Mouse (Mus musculus) lung, postnatal 36 days (tissue): ENCODE data around the gene Tuba3b.

Experiments
- DNase-seq: peaks from one replicate; pipeline ENCODE4 v3.0.0; 2022; ENCODE audit warnings: mixed read lengths

Tuba3b gene

GRCm38 (mm10) chr6:145669596-145670071 lies 54.1 kb downstream of the Tuba3b start:
- peak; percentile 54 for DNase-seq
